Comparison of ENCODE assay signal across 7 mouse cellular contexts in genomic region chr5:104570766-104571165, GRCm38 (mm10).
DNase-seq lines count a peak whose midpoint lies in the region; ATAC-seq and TF ChIP-seq lines count a peak whose summit lies in the region.

No protein-coding gene starts in this region.

- ATAC-seq in forebrain, embryonic 11.5 days (replicated peaks; ENCODE audit: low FRiP score), result peak; percentile 11; the same call in 1 of the 2 replicates
- peak; percentile 40; the same call in 1 of the 2 replicates for ATAC-seq in hindbrain, embryonic 13.5 days (ENCODE audit: low FRiP score)
- no peak for ATAC-seq in stomach, postnatal 0 days (ENCODE audit: low FRiP score, low TSS enrichment)

- TF ChIP-seq EP300 in stomach, postnatal 0 days (optimal IDR thresholded peaks at IDR 0.05), result no peak

- no peak overlapping the region; the same call in 1 of the 2 replicates for H3K9ac ChIP-seq in ES-E14 (ENCODE audit: insufficient read depth, low read depth, low read length, poor library complexity, severe bottlenecking)
- 0 out of 2 replicates have a peak overlapping the region, but pooled peaks have one; percentile 43 for H3K9ac ChIP-seq in forebrain, embryonic 11.5 days (ENCODE audit: low read length)
- H3K9ac ChIP-seq in hindbrain, embryonic 13.5 days, result peak overlapping the region; percentile 60
- 0 out of 2 replicates have a peak overlapping the region, but pooled peaks have one; percentile 18 for H3K9ac ChIP-seq in stomach, postnatal 0 days (ENCODE audit: low read length)

- 49% methylated on average over 6 of the region's 6 CpGs for WGBS in forebrain, embryonic 11.5 days
- 45% methylated on average over 6 of the region's 6 CpGs for WGBS in hindbrain, embryonic 13.5 days
- WGBS in stomach, postnatal 0 days, result 39% methylated on average over 6 of the region's 6 CpGs

- no peaks in the 10 kb centered on the region for H3K27me3 ChIP-seq in forebrain, embryonic 11.5 days (ENCODE audit: control insufficient read depth, insufficient read depth, low read length)
- no peaks in the 10 kb centered on the region for H3K27me3 ChIP-seq in hindbrain, embryonic 13.5 days
- H3K27me3 ChIP-seq in stomach, postnatal 0 days (ENCODE audit: control insufficient read depth, insufficient read depth, low read length), result no peaks in the 10 kb centered on the region

- 0 out of 4 replicates have a peak, but pooled peaks cover 0 to 1% of the 10 kb centered on the region in 2 experiments for H3K4me1 ChIP-seq in ES-E14 (ENCODE audit: control insufficient read depth in 2 of 2, insufficient read depth in 2 of 2, low read length in 2 of 2, poor library complexity in 1 of 2)
- H3K4me1 ChIP-seq in forebrain, embryonic 11.5 days (replicated peaks; ENCODE audit: control insufficient read depth, insufficient read depth, low read length), result no peaks in the 10 kb centered on the region
- peaks cover 9% of the 10 kb centered on the region for H3K4me1 ChIP-seq in hindbrain, embryonic 13.5 days (replicated peaks)
- H3K4me1 ChIP-seq in stomach, postnatal 0 days (replicated peaks; ENCODE audit: control insufficient read depth, insufficient read depth), result no peaks in the 10 kb centered on the region

- no peaks in the 10 kb centered on the region; the same call in 1 of the 2 replicates for H3K9me3 ChIP-seq in ES-E14 (ENCODE audit: control insufficient read depth, insufficient read depth, low read depth, low read length)
- H3K9me3 ChIP-seq in forebrain, embryonic 11.5 days (ENCODE audit: control insufficient read depth, low read length), result peaks cover 7% of the 10 kb centered on the region; the same call in 1 of the 2 replicates
- peaks cover 20% of the 10 kb centered on the region for H3K9me3 ChIP-seq in hindbrain, embryonic 13.5 days
- no peaks in the 10 kb centered on the region for H3K9me3 ChIP-seq in stomach, postnatal 0 days (ENCODE audit: control insufficient read depth, low read length)

- H3K4me3 ChIP-seq in ES-E14 (ENCODE audit: insufficient read depth in 1 of 2, low read depth in 1 of 2, low read length in 2 of 2, poor library complexity in 1 of 2, severe bottlenecking in 1 of 2), result peak overlapping the region; percentile 84 to 97; a peak in 3 of 4 replicates
- peak overlapping the region; percentile 54 for H3K4me3 ChIP-seq in forebrain, embryonic 11.5 days (ENCODE audit: low read depth, low read length)
- H3K4me3 ChIP-seq in hindbrain, embryonic 13.5 days, result peak overlapping the region; percentile 61
- peak overlapping the region; percentile 54 for H3K4me3 ChIP-seq in stomach, postnatal 0 days (ENCODE audit: low read depth, low read length)

- in situ Hi-C loops in ES-E14 (cut with MboI; ENCODE audit: low sequenced_read_pairs in 2 of 2, unreplicated experiment in 2 of 2), result no loop called here

- no peak for TF ChIP-seq CTCF in stomach, postnatal 0 days (IDR thresholded peaks at IDR 0.05; ENCODE audit: low read depth)

- peak overlapping the region; percentile 37; the same call in 1 of the 2 replicates for H3K4me2 ChIP-seq in forebrain, embryonic 11.5 days (ENCODE audit: low read depth, low read length, severe bottlenecking)
- H3K4me2 ChIP-seq in hindbrain, embryonic 13.5 days, result peak overlapping the region; percentile 54
- 0 out of 2 replicates have a peak overlapping the region, but pooled peaks have one; percentile 34 for H3K4me2 ChIP-seq in stomach, postnatal 0 days (replicated peaks; ENCODE audit: low read depth)

- H3K36me3 ChIP-seq in ES-E14 (ENCODE audit: control insufficient read depth, insufficient read depth, low read length, poor library complexity, severe bottlenecking), result no peaks in the 10 kb centered on the region
- no peaks in the 10 kb centered on the region for H3K36me3 ChIP-seq in forebrain, embryonic 11.5 days (ENCODE audit: control insufficient read depth, insufficient read depth, low read length)
- H3K36me3 ChIP-seq in hindbrain, embryonic 13.5 days, result peaks cover 16% of the 10 kb centered on the region
- H3K36me3 ChIP-seq in stomach, postnatal 0 days (ENCODE audit: control insufficient read depth, insufficient read depth, low read length), result no peaks in the 10 kb centered on the region

- no peak for DNase-seq in ES-E14 (ENCODE audit: low read depth, low spot score)
- peak; percentile 52 for DNase-seq in adrenal gland, adult 2 months
- no peak for DNase-seq in forebrain, embryonic 11.5 days (ENCODE audit: low spot score)
- DNase-seq in layer of hippocampus, postnatal 25 days (ENCODE audit: extremely low spot score in 1 of 2, low spot score in 1 of 2), result peak; percentile 30 to 33
- peak; percentile 18 to 32 for DNase-seq in lung, postnatal 4 days
- peak; percentile 30 for DNase-seq in stomach, postnatal 0 days (ENCODE audit: low spot score)

- H3K27ac ChIP-seq in ES-E14 (ENCODE audit: insufficient read depth, low read depth, low read length, poor library complexity, severe bottlenecking), result no peak overlapping the region
- no peak overlapping the region for H3K27ac ChIP-seq in forebrain, embryonic 11.5 days (ENCODE audit: low read depth, low read length)
- peak overlapping the region; percentile 90 for H3K27ac ChIP-seq in hindbrain, embryonic 13.5 days
- no peak overlapping the region for H3K27ac ChIP-seq in stomach, postnatal 0 days (replicated peaks)

TF ChIP-seq in ES-E14, 5 proteins besides CTCF, POLR2A, EP300 and RAD21:
- TF ChIP-seq MAFK (IDR thresholded peaks at IDR 0.05; ENCODE audit: insufficient read depth, low read depth, low read length), result no peak
- TF ChIP-seq HCFC1 (IDR thresholded peaks at IDR 0.05; ENCODE audit: borderline replicate concordance, insufficient read depth, low read length), result no peak
- TF ChIP-seq CHD2 (IDR thresholded peaks at IDR 0.05; ENCODE audit: low read depth, low read length), result no peak
- TF ChIP-seq ZC3H11A (IDR thresholded peaks at IDR 0.05; ENCODE audit: borderline replicate concordance, low read depth, low read length), result no peak
- TF ChIP-seq ZNF384 (IDR thresholded peaks at IDR 0.05; ENCODE audit: low read depth, low read length), result no peak

Comparison
In these comparisons a context has a peak if more than half of its experiments do, and no peak if none do; other contexts are left out.
1. DNase-seq: peak in adrenal gland, adult 2 months (single experiment), layer of hippocampus, postnatal 25 days (2 of 2), lung, postnatal 4 days (2 of 2) and stomach, postnatal 0 days (single experiment); none in ES-E14 (single experiment) and forebrain, embryonic 11.5 days (single experiment).
2. Peak in every context shown above with its lines, with median percentiles within 50 percentile points of each other: H3K4me3 ChIP-seq and H3K4me2 ChIP-seq.